Mouse (Mus musculus) stomach, embryonic 14.5 days (tissue): ENCODE results near the gene Capn10. TPM values are rescaled to one million over a fixed set of nuclear protein-coding genes. Genes with fewer than 3 reads are reported as not detected.

Experiments used
- ATAC-seq: fragments of 200-750 bp; cut with Nextera tagmentation; 2 replicates; pipeline ENCODE4 v1.8.0; 2017; ENCODE audit warnings: low read depth, moderate TSS enrichment; ENCODE audit not compliant: insufficient number of reproducible peaks, insufficient read depth, low FRiP score
- H3K27ac ChIP-seq: fragments of 300-500 bp; sonication (generic); 2 replicates; pipeline ENCODE4 v1.5.1; 2014; ENCODE audit warnings: mild to moderate bottlenecking, low read length, moderate library complexity, mixed read lengths
- H3K27me3 ChIP-seq: fragments of 300-500 bp; sonication (generic); 2 replicates; pipeline ENCODE4 v1.6.1; 2014; ENCODE audit warnings: low read length, control low read depth, mixed read lengths; ENCODE audit not compliant: control insufficient read depth, insufficient read depth
- H3K36me3 ChIP-seq: fragments of 300-500 bp; sonication (generic); 2 replicates; pipeline ENCODE4 v1.6.1; 2014; ENCODE audit warnings: mild to moderate bottlenecking, control low read depth, low read length, moderate library complexity, mixed read lengths; ENCODE audit not compliant: control insufficient read depth, insufficient read depth
- H3K4me1 ChIP-seq: fragments of 300-500 bp; sonication (generic); 2 replicates; pipeline ENCODE4 v1.6.1; 2014; ENCODE audit warnings: low read length, control low read depth, mixed read lengths; ENCODE audit not compliant: control insufficient read depth, insufficient read depth
- H3K4me2 ChIP-seq: fragments of 300-500 bp; sonication (generic); replicated peaks from 2 replicates; pipeline ENCODE4 v1.6.1; 2014; ENCODE audit warnings: low read depth, low read length, control low read depth
- H3K4me3 ChIP-seq: fragments of 300-500 bp; sonication (generic); 2 replicates; pipeline ENCODE4 v1.5.1; 2014; ENCODE audit warnings: low read depth, low read length, control low read depth
- H3K9ac ChIP-seq: fragments of 300-500 bp; sonication (generic); replicated peaks from 2 replicates; pipeline ENCODE4 v1.6.1; 2014; ENCODE audit warnings: low read depth, mild to moderate bottlenecking, control low read depth, low read length, moderate library complexity, mixed read lengths
- H3K9me3 ChIP-seq: fragments of 300-500 bp; sonication (generic); 2 replicates; pipeline ENCODE4 v1.6.1; 2016; ENCODE audit warnings: low read depth, low read length, control low read depth; ENCODE audit not compliant: control insufficient read depth
- WGBS: fragments of 180-500 bp; shearing (Covaris S2); extraction: QIAGEN DNeasy Blood & Tissue Kit; methylation state at CpG from one replicate; pipeline ENCODE4 v1.1.7; 2014; 5-methylcytosine and 5-hydroxymethylcytosine counted together
- polyA plus RNA-seq: library from polyadenylated mRNA; unstranded; fragments of >200 nt; fragmentation: Nextera tagmentation; extraction: Ambion mirVana; gene quantifications from 2 replicates; pipeline ENCODE4 v1.2.1, GENCODE M21; 2014

Capn10 gene
- polyA plus RNA-seq, 1 experiment from 2014 or later, result 28.3 TPM

- ATAC-seq, result no peak
- no peak overlapping the region for H3K27ac ChIP-seq
Observed at GRCm38 (mm10) chr1:92912286-92912685, 21.9 kb upstream of the Capn10 start.

GRCm38 (mm10) chr1:92914239-92914638 lies 19.9 kb upstream of the Capn10 start:
- ATAC-seq, result no peak
- Histone ChIP-seq H3K27ac (no peak overlapping the region), H3K4me2 (no peak overlapping the region), H3K4me3 (no peak overlapping the region), H3K9ac (no peak overlapping the region), H3K4me1 (peaks cover 21% of the 10 kb centered on the region; the same call in 1 of the 2 replicates), H3K9me3 (no peaks in the 10 kb centered on the region), H3K27me3 (no peaks in the 10 kb centered on the region), H3K36me3 (peaks cover 47% of the 10 kb centered on the region)
- 62% methylated on average over 4 of the region's 4 CpGs for WGBS

More at GRCm38 (mm10) chr1:92912286-92912685, 21.9 kb upstream of the Capn10 start:
- peaks cover 26% of the 10 kb centered on the region for H3K4me1 ChIP-seq
- peak overlapping the region; percentile 92 for H3K4me2 ChIP-seq
- 0 out of 2 replicates have a peak overlapping the region, but pooled peaks have one; percentile 14 for H3K9ac ChIP-seq
- H3K9me3 ChIP-seq, result no peaks in the 10 kb centered on the region
- H3K36me3 ChIP-seq, result peaks cover 29% of the 10 kb centered on the region
- H3K4me3 ChIP-seq, result peak overlapping the region; percentile 78
- no peaks in the 10 kb centered on the region for H3K27me3 ChIP-seq
- 52% methylated on average over 1 of the region's 1 CpGs for WGBS

- no peaks in the 10 kb centered on the region for H3K27me3 ChIP-seq
- peaks cover 16% of the 10 kb centered on the region; the same call in 1 of the 2 replicates for H3K4me1 ChIP-seq
- peaks cover 50% of the 10 kb centered on the region for H3K36me3 ChIP-seq
- no peaks in the 10 kb centered on the region for H3K9me3 ChIP-seq
- no peak for ATAC-seq
- 92% methylated on average over 11 of the region's 11 CpGs for WGBS
- H3K4me3 ChIP-seq, result no peak overlapping the region
- no peak overlapping the region for H3K9ac ChIP-seq
- H3K27ac ChIP-seq, result no peak overlapping the region
- H3K4me2 ChIP-seq, result no peak overlapping the region
Observed at GRCm38 (mm10) chr1:92914993-92915392, 19.2 kb upstream of the Capn10 start.

GRCm38 (mm10) chr1:92916725-92917124 lies 17.5 kb upstream of the Capn10 start:
- Histone ChIP-seq H3K4me2 (no peak overlapping the region), H3K4me1 (peaks cover 10% of the 10 kb centered on the region; the same call in 1 of the 2 replicates), H3K27me3 (no peaks in the 10 kb centered on the region), H3K27ac (no peak overlapping the region), H3K9ac (no peak overlapping the region), H3K4me3 (no peak overlapping the region), H3K36me3 (peaks cover 50% of the 10 kb centered on the region), H3K9me3 (no peaks in the 10 kb centered on the region)
- WGBS, result 90% methylated on average over 9 of the region's 9 CpGs
- ATAC-seq, result no peak

- H3K9me3 ChIP-seq, result no peaks in the 10 kb centered on the region
- H3K9ac ChIP-seq, result no peak overlapping the region
- H3K27me3 ChIP-seq, result no peaks in the 10 kb centered on the region
- no peak overlapping the region for H3K4me2 ChIP-seq
- 95% methylated on average over 11 of the region's 11 CpGs for WGBS
- ATAC-seq, result no peak
- H3K4me1 ChIP-seq, result no peaks in the 10 kb centered on the region
- no peak overlapping the region for H3K27ac ChIP-seq
- H3K36me3 ChIP-seq, result peaks cover 47% of the 10 kb centered on the region
- no peak overlapping the region for H3K4me3 ChIP-seq
Observed at GRCm38 (mm10) chr1:92919151-92919550, 15.0 kb upstream of the Capn10 start.

- WGBS, result 85% methylated on average over 12 of the region's 12 CpGs
- Histone ChIP-seq H3K27ac (no peak overlapping the region), H3K27me3 (no peaks in the 10 kb centered on the region), H3K9me3 (no peaks in the 10 kb centered on the region), H3K36me3 (peaks cover 43% of the 10 kb centered on the region), H3K4me1 (no peaks in the 10 kb centered on the region), H3K4me3 (no peak overlapping the region), H3K9ac (no peak overlapping the region), H3K4me2 (no peak overlapping the region)
- peak; percentile 12; the same call in 1 of the 2 replicates for ATAC-seq
Observed at GRCm38 (mm10) chr1:92919775-92920174, 14.4 kb upstream of the Capn10 start.

GRCm38 (mm10) chr1:92920474-92921200 lies 13.5 kb upstream of the Capn10 start:
- H3K36me3 ChIP-seq, result peaks cover 37% of the 10 kb centered on the region
- H3K27ac ChIP-seq, result no peak overlapping the region
- no peaks in the 10 kb centered on the region for H3K27me3 ChIP-seq
- H3K9ac ChIP-seq, result no peak overlapping the region
- H3K4me3 ChIP-seq, result no peak overlapping the region
- ATAC-seq, result 0 out of 2 replicates have a peak, but pooled peaks have one; percentile 47
- H3K4me1 ChIP-seq, result no peaks in the 10 kb centered on the region
- no peaks in the 10 kb centered on the region for H3K9me3 ChIP-seq
- WGBS, result 81% methylated on average over 7 of the region's 7 CpGs
- H3K4me2 ChIP-seq, result no peak overlapping the region

GRCm38 (mm10) chr1:92921496-92921895 lies 12.7 kb upstream of the Capn10 start:
- H3K9me3 ChIP-seq, result no peaks in the 10 kb centered on the region
- 89% methylated on average over 4 of the region's 4 CpGs for WGBS
- H3K27me3 ChIP-seq, result no peaks in the 10 kb centered on the region
- ATAC-seq, result no peak
- no peak overlapping the region for H3K4me2 ChIP-seq
- H3K27ac ChIP-seq, result no peak overlapping the region
- no peaks in the 10 kb centered on the region for H3K4me1 ChIP-seq
- no peak overlapping the region for H3K9ac ChIP-seq
- no peak overlapping the region for H3K4me3 ChIP-seq
- H3K36me3 ChIP-seq, result peaks cover 29% of the 10 kb centered on the region
